Mouse (Mus musculus) neural tube, embryonic 13.5 days (tissue): ENCODE measurements around the gene Col19a1. TPM values are rescaled to one million over a fixed set of nuclear protein-coding genes. Genes with fewer than 3 reads are reported as not detected.
"Not testable (repeated sequence)": the region's sequence is repeated elsewhere in the genome, so short reads cannot be mapped to it uniquely, and the experiment has no call there.

Source experiments
- ATAC-seq: fragments of 200-750 bp; cut with Nextera tagmentation; 2 replicates; pipeline ENCODE4 v1.8.0; 2017; ENCODE audit warnings: low read depth, mild to moderate bottlenecking, moderate TSS enrichment, moderate library complexity
- H3K27ac ChIP-seq: fragments of 300-500 bp; sonication (generic); replicated peaks from 2 replicates; pipeline ENCODE4 v1.5.1; 2015; ENCODE audit warnings: moderate library complexity, mild to moderate bottlenecking, inconsistent platforms
- H3K27me3 ChIP-seq: fragments of 300-500 bp; sonication (generic); 2 replicates; pipeline ENCODE4 v1.6.1; 2015; ENCODE audit warnings: mild to moderate bottlenecking, inconsistent platforms
- H3K36me3 ChIP-seq: fragments of 300-500 bp; sonication (generic); 2 replicates; pipeline ENCODE4 v1.6.1; 2015; ENCODE audit warnings: mild to moderate bottlenecking, inconsistent platforms
- H3K4me1 ChIP-seq: fragments of 300-500 bp; sonication (generic); replicated peaks from 2 replicates; pipeline ENCODE4 v1.6.1; 2015; ENCODE audit warnings: inconsistent platforms
- H3K4me2 ChIP-seq: fragments of 300-500 bp; sonication (generic); 2 replicates; pipeline ENCODE4 v1.6.1; 2015; ENCODE audit warnings: inconsistent platforms, mild to moderate bottlenecking, moderate library complexity
- H3K4me3 ChIP-seq: fragments of 300-500 bp; sonication (generic); 2 replicates; pipeline ENCODE4 v1.5.1; 2015; ENCODE audit warnings: mild to moderate bottlenecking, inconsistent platforms
- H3K9ac ChIP-seq: fragments of 300-500 bp; sonication (generic); 2 replicates; pipeline ENCODE4 v1.6.1; 2015; ENCODE audit warnings: moderate library complexity, mild to moderate bottlenecking, inconsistent platforms
- H3K9me3 ChIP-seq: fragments of 300-500 bp; sonication (generic); 2 replicates; pipeline ENCODE4 v1.6.1; 2016; ENCODE audit warnings: inconsistent platforms
- whole genome bisulfite sequencing: fragments of 180-500 bp; shearing (Covaris S2); methylation state at CpG from one replicate; pipeline ENCODE4 v1.1.7; 2015; 5-methylcytosine and 5-hydroxymethylcytosine counted together
- polyA plus RNA-seq: library from polyadenylated mRNA; unstranded; fragments of >200 nt; fragmentation: Nextera tagmentation; extraction: Ambion mirVana; gene quantifications from 2 replicates; pipeline ENCODE4 v1.2.1, GENCODE M21; 2015

Col19a1 gene
- 2.5 and 2.9 TPM in 2 replicates for polyA plus RNA-seq

GRCm38 (mm10) chr1:24587141-24587541, at the start of gene Col19a1:
Gene Col19a1, minus strand, starts transcription at chr1:24587472.
- Histone ChIP-seq H3K9me3 (no peaks in the 10 kb centered on the region), H3K4me1 (peaks cover 15% of the 10 kb centered on the region), H3K4me2 (peak within 1 kb of the TSS; percentile 99), H3K9ac (peak within 1 kb of the TSS; percentile 74), H3K27ac (no peak within 1 kb of the TSS), H3K27me3 (peaks cover 67% of the 10 kb centered on the region), H3K36me3 (no peaks in the 10 kb centered on the region), H3K4me3 (peak within 1 kb of the TSS; percentile 64)
- WGBS, result 2% methylated on average over 22 of the region's 22 CpGs
- peak; percentile 59 for ATAC-seq

DNA sequence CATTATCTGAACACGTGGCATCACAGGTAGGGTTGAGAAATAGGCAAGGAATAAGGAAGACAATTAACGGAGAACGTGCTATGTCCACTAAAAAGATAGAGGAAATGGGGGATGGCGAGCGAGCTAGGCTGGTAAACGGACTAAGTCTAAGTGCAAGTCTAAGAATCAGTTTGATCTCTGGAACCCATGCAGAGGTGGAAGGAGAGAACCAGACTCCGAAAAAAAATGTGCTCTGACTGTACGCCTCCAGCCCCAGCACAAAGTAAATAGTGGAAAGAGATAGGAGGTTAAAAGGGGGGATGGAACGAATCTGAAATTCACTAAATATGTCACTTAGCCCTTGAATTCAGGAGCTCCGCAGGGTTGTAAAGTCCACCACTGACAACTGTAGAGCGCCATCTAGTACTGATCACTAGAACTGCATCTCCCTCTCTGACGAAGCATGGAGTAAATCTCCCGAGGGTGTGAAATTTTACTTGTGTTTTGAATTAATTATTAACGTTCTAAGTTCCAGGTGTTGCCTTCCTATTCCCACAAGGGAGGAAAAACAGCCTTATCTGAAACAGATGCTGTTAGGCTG, 46.4 kb upstream of the Col19a1 start:
- H3K27ac ChIP-seq, result no peak overlapping the region
- peak overlapping the region; percentile 21; the same call in 1 of the 2 replicates for H3K4me2 ChIP-seq
- H3K9me3 ChIP-seq, result no peaks in the 10 kb centered on the region
- H3K27me3 ChIP-seq, result no peaks in the 10 kb centered on the region
- no peak overlapping the region for H3K9ac ChIP-seq
- H3K4me1 ChIP-seq, result no peaks in the 10 kb centered on the region; the same call in 1 of the 2 replicates
- no peak for ATAC-seq
- H3K4me3 ChIP-seq, result no peak overlapping the region
- WGBS, result 37% methylated on average over 14 of the region's 14 CpGs
- no peaks in the 10 kb centered on the region for H3K36me3 ChIP-seq

DNA sequence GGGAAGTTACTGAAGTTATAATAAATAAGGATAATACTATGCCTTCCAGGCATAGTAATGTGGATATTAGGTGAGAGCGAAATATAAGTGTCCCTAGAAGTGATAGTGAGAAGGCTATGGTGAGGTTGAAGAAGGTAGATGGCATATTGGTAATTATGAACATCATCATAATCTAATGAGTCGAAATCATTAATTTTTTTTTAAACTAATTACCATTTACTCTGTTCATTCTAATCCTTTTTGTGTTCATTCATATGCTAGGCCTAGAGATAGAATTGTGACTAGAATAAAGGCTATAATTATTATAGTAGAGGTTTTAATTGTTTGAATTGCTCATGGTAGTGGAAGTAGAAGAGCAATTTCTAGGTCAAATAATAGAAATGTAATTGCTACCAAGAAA, 25.3 kb upstream of the Col19a1 start:
- H3K4me2 ChIP-seq, H3K9me3 ChIP-seq, H3K9ac ChIP-seq, ATAC-seq, H3K4me1 ChIP-seq, H3K36me3 ChIP-seq, H3K27ac ChIP-seq, H3K27me3 ChIP-seq, H3K4me3 ChIP-seq: not testable (repeated sequence)
- WGBS, result under 1% methylated on average over 2 of the region's 2 CpGs

GRCm38 (mm10) chr1:24595096-24595495, 7.8 kb upstream of the Col19a1 start:
- H3K27ac ChIP-seq, result no peak overlapping the region
- H3K9ac ChIP-seq, result no peak overlapping the region
- 93% methylated on average over 19 of the region's 19 CpGs for WGBS
- H3K4me2 ChIP-seq, result no peak overlapping the region
- no peaks in the 10 kb centered on the region for H3K36me3 ChIP-seq
- no peak overlapping the region for H3K4me3 ChIP-seq
- no peak for ATAC-seq
- no peaks in the 10 kb centered on the region for H3K4me1 ChIP-seq
- H3K9me3 ChIP-seq, result peaks cover 11% of the 10 kb centered on the region; the same call in 1 of the 2 replicates
- peaks cover 2% of the 10 kb centered on the region; the same call in 1 of the 2 replicates for H3K27me3 ChIP-seq

- Histone ChIP-seq H3K27ac (no peak overlapping the region), H3K9ac (peak overlapping the region; percentile 74), H3K4me3 (peak overlapping the region; percentile 64), H3K27me3 (peaks cover 67% of the 10 kb centered on the region), H3K4me1 (peaks cover 15% of the 10 kb centered on the region), H3K9me3 (no peaks in the 10 kb centered on the region), H3K36me3 (no peaks in the 10 kb centered on the region), H3K4me2 (peak overlapping the region; percentile 99)
- peak; percentile 84 for ATAC-seq
- under 1% methylated on average over 72 of the region's 72 CpGs for WGBS
Observed at GRCm38 (mm10) chr1:24586370-24587140, 717 bp downstream of the Col19a1 start.

DNA sequence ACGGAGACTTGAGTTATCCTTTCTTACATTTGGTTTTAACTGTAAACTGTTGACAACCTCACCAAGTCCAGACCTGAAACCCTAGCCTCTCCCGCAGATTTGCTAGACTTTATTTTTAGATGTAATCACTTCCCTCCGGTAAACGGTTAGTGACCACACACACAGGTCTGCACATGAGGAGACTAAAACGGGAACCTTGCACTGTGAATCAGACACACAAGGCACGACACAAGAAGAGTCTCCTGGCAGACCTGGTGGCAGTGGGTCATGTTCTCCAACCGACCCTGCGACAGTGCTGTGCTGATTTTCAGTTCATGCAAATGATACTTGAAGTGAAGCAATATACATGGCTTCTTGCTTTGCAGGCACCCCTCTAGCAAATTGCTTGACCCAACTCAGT, 14.7 kb downstream of the Col19a1 start:
- Histone ChIP-seq H3K4me2 (no peak overlapping the region), H3K27ac (no peak overlapping the region), H3K4me3 (no peak overlapping the region), H3K4me1 (no peaks in the 10 kb centered on the region), H3K9ac (no peak overlapping the region), H3K27me3 (no peaks in the 10 kb centered on the region), H3K9me3 (no peaks in the 10 kb centered on the region), H3K36me3 (no peaks in the 10 kb centered on the region)
- WGBS, result 87% methylated on average over 8 of the region's 8 CpGs
- ATAC-seq, result no peak

GRCm38 (mm10) chr1:24564113-24564512, 23.2 kb downstream of the Col19a1 start:
- 0 out of 2 replicates have a peak, but pooled peaks cover 4% of the 10 kb centered on the region for H3K4me1 ChIP-seq
- no peak overlapping the region for H3K4me3 ChIP-seq
- H3K9me3 ChIP-seq, result no peaks in the 10 kb centered on the region
- H3K9ac ChIP-seq, result no peak overlapping the region
- no peak for ATAC-seq
- no peak overlapping the region for H3K4me2 ChIP-seq
- 46% methylated on average over 2 of the region's 2 CpGs for WGBS
- H3K27ac ChIP-seq, result no peak overlapping the region
- no peaks in the 10 kb centered on the region for H3K36me3 ChIP-seq
- H3K27me3 ChIP-seq, result no peaks in the 10 kb centered on the region

DNA sequence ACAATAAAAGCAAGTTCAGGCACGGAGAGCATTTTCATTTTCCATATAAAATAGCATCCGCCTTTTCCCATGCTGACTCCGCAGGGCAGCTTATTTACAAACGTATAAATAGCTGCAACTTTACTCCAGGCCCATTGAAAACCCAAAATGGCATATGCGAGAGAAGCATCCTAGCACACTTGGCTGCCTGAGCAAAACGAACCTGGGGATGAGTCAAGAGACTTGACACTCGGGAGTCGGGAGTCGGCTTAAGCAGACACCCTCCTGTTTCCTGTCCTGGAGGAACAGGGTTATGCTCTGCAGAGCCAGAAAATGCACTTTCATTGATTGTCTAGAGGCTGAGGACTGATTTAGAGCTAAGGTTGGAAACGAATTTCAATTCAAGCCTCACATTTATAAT, 29.3 kb downstream of the Col19a1 start:
- Histone ChIP-seq H3K9ac (no peak overlapping the region), H3K9me3 (no peaks in the 10 kb centered on the region), H3K27me3 (no peaks in the 10 kb centered on the region), H3K4me1 (no peaks in the 10 kb centered on the region), H3K4me2 (no peak overlapping the region), H3K4me3 (no peak overlapping the region), H3K27ac (no peak overlapping the region), H3K36me3 (no peaks in the 10 kb centered on the region)
- no peak for ATAC-seq
- WGBS, result 70% methylated on average over 10 of the region's 10 CpGs

DNA sequence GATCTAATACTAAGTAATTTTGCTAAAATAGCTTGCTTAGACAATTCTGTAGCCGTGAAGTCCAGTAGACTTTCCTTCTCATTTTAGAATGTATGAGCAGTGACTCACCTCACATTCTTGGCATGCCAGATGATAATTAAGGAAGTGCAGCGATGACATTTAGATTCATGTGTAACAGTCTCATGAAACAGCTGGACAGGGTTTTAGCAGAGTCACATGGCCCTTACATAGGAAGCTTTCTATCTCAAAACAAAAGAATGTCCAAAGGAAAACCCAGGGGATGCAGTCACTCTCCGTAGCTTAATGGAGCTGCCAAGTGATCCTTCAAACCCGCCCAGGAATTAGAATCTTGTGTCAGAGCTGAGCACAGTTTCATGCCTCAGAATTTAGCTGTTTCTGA, 33.8 kb downstream of the Col19a1 start:
- H3K9ac ChIP-seq, result no peak overlapping the region
- H3K4me2 ChIP-seq, result no peak overlapping the region
- 46% methylated on average over 4 of the region's 4 CpGs for WGBS
- no peak for ATAC-seq
- no peaks in the 10 kb centered on the region for H3K27me3 ChIP-seq
- no peak overlapping the region for H3K27ac ChIP-seq
- H3K4me1 ChIP-seq, result no peaks in the 10 kb centered on the region
- no peaks in the 10 kb centered on the region for H3K36me3 ChIP-seq
- no peaks in the 10 kb centered on the region for H3K9me3 ChIP-seq
- H3K4me3 ChIP-seq, result no peak overlapping the region

DNA sequence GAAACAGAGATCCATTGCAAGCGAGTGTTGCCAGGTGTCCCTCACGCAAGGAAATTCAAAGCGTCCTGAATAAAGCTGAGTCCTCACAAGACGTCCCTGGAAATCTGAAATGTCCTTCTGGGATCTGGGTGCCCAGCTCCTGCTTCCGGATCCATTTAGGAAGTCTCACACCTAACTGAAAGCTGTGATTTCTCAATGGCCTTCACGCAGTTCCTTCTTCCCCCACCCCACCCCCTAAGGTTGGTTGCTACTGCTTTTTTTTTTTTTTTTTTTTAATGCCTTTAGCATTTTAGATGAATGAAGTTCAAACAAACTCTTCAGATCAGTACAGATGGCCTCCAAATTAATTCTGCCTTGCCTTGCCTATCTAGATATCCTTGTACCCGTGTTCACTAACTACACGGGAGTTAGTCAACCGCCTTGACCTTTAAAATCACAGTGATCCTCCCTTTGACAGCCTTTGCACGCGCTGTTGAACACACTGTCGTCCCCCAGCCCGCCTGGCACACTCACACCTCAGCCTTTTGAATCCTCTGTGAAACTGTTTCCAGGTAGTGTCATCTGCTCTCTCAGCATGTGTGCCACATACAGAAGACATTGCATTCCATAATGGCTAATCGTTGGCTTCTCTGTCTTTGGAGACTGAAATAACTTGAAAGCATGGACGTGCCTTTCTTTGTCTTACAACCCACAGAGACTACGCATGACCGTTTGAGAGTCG, 36.6 kb downstream of the Col19a1 start:
- 82% methylated on average over 18 of the region's 18 CpGs for WGBS
- H3K4me1 ChIP-seq, result no peaks in the 10 kb centered on the region
- ATAC-seq, result no peak
- no peak overlapping the region for H3K27ac ChIP-seq
- no peak overlapping the region for H3K9ac ChIP-seq
- no peaks in the 10 kb centered on the region for H3K27me3 ChIP-seq
- H3K36me3 ChIP-seq, result no peaks in the 10 kb centered on the region
- no peaks in the 10 kb centered on the region for H3K9me3 ChIP-seq
- H3K4me2 ChIP-seq, result no peak overlapping the region
- no peak overlapping the region for H3K4me3 ChIP-seq

- Histone ChIP-seq H3K27ac (no peak overlapping the region), H3K4me3 (no peak overlapping the region), H3K4me2 (no peak overlapping the region), H3K27me3 (no peaks in the 10 kb centered on the region), H3K9me3 (no peaks in the 10 kb centered on the region), H3K36me3 (no peaks in the 10 kb centered on the region), H3K9ac (no peak overlapping the region), H3K4me1 (no peaks in the 10 kb centered on the region)
- ATAC-seq, result no peak
- 75% methylated on average over 10 of the region's 10 CpGs for WGBS
Observed at GRCm38 (mm10) chr1:24550031-24550430, 37.2 kb downstream of the Col19a1 start.

GRCm38 (mm10) chr1:24549050-24549449, 38.2 kb downstream of the Col19a1 start:
- no peak for ATAC-seq
- Histone ChIP-seq H3K9ac (no peak overlapping the region), H3K4me2 (no peak overlapping the region), H3K36me3 (no peaks in the 10 kb centered on the region), H3K27me3 (no peaks in the 10 kb centered on the region), H3K27ac (no peak overlapping the region), H3K9me3 (no peaks in the 10 kb centered on the region), H3K4me3 (no peak overlapping the region), H3K4me1 (no peaks in the 10 kb centered on the region)
- 81% methylated on average over 8 of the region's 8 CpGs for WGBS
